Mouse (Mus musculus) heart, embryonic 10.5 days (tissue): ENCODE results near the gene Mrpl10. TPM values are rescaled to one million over a fixed set of nuclear protein-coding genes. Genes with fewer than 3 reads are reported as not detected.

Experiments used
- DNase-seq: peaks from one replicate; pipeline ENCODE4 v3.0.0-alpha.2; 2017; ENCODE audit warnings: low spot score
- H3K27ac ChIP-seq: fragments of 300-500 bp; sonication (generic); 2 replicates; pipeline ENCODE4 v1.5.1; 2016; ENCODE audit warnings: mild to moderate bottlenecking
- H3K27me3 ChIP-seq: fragments of 300-500 bp; sonication (generic); 2 replicates; pipeline ENCODE4 v1.6.1; 2016; ENCODE audit warnings: mild to moderate bottlenecking; ENCODE audit not compliant: poor library complexity, insufficient read depth, severe bottlenecking
- H3K36me3 ChIP-seq: fragments of 300-500 bp; sonication (generic); 2 replicates; pipeline ENCODE4 v1.6.1; 2016; ENCODE audit warnings: mild to moderate bottlenecking, moderate library complexity
- H3K4me1 ChIP-seq: fragments of 300-500 bp; sonication (generic); 2 replicates; pipeline ENCODE4 v1.6.1; 2016; ENCODE audit warnings: mild to moderate bottlenecking
- H3K4me3 ChIP-seq: fragments of 300-500 bp; sonication (generic); 2 replicates; pipeline ENCODE4 v1.5.1; 2016; ENCODE audit warnings: mild to moderate bottlenecking, moderate library complexity
- H3K9me3 ChIP-seq: fragments of 300-500 bp; sonication (generic); 2 replicates; pipeline ENCODE4 v1.6.1; 2016; ENCODE audit warnings: mild to moderate bottlenecking, moderate library complexity
- WGBS: fragments of 180-500 bp; shearing (Covaris S2); methylation state at CpG from one replicate; pipeline ENCODE4 v1.1.7; 2016; 5-methylcytosine and 5-hydroxymethylcytosine counted together
- polyA plus RNA-seq: library from polyadenylated mRNA; unstranded; fragments of >200 nt; fragmentation: Nextera tagmentation; extraction: Ambion mirVana; gene quantifications from 2 replicates; pipeline ENCODE4 v1.2.1, GENCODE M21; 2016

Gene Mrpl10
- polyA plus RNA-seq, 1 experiment from 2014 or later = 93.1 TPM

- H3K4me1 ChIP-seq = peaks cover 41% of the 10 kb centered on the region
- DNase-seq = peak; percentile 70
- H3K4me3 ChIP-seq = peak overlapping the region; percentile 54
- peaks cover 99% of the 10 kb centered on the region for H3K27me3 ChIP-seq
- WGBS = under 1% methylated on average over 36 of the region's 36 CpGs
- no peak overlapping the region for H3K27ac ChIP-seq
- H3K36me3 ChIP-seq = 0 out of 2 replicates have a peak, but pooled peaks cover 3% of the 10 kb centered on the region
- no peaks in the 10 kb centered on the region for H3K9me3 ChIP-seq
These were observed 23.4 kb upstream of the Mrpl10 start for GRCm38 (mm10) chr11:97017696-97018582.

DNA sequence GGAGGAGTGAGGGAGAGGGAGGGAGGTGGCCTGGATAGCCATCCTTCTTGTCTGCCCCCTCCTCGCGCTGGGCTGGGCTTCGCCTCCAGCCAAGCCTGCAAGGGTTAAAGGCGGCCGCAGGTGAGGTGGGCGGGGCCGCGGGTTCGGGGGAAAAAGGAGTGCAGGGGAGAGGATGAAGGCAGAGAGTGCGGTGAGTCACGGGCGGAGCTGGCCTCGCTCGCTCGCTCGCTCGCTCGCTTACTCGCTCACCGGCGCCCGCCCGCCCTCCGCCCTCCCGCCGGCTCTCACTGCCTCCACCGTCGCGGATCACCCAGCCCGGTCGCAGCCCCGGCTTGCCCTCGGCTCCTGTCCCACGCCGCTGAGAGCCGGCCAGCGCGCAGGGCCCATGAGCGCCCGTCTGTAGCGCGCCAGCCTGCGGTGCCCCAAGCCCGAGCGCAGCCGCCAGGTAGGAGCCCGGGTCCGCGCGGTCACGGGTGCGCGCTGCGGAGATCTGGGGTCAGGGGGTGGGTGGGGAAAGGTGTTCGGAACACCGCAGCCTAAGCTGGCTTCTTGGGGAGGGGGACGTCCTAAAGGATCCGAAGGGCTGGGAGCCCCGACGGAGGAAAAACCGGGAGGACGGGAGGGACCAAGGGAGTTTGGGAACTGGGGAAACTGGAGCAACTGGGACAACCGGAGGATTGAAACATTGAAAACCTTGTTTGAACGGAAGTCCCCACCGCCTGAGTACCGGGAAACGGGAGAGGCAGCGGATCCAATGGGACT, 22.6 kb upstream of the Mrpl10 start:
- Histone ChIP-seq H3K36me3 (0 out of 2 replicates have a peak, but pooled peaks cover 3% of the 10 kb centered on the region), H3K27ac (0 out of 2 replicates have a peak overlapping the region, but pooled peaks have one; percentile 36), H3K4me3 (peak overlapping the region; percentile 54), H3K27me3 (peaks cover 99% of the 10 kb centered on the region), H3K4me1 (peaks cover 36% of the 10 kb centered on the region), H3K9me3 (no peaks in the 10 kb centered on the region)
- no peak for DNase-seq
- WGBS = under 1% methylated on average over 58 of the region's 68 CpGs

GRCm38 (mm10) chr11:97019345-97019708, 22.0 kb upstream of the Mrpl10 start:
- Histone ChIP-seq H3K27ac (no peak overlapping the region), H3K36me3 (0 out of 2 replicates have a peak, but pooled peaks cover 3% of the 10 kb centered on the region), H3K27me3 (peaks cover 99% of the 10 kb centered on the region), H3K4me1 (peaks cover 36% of the 10 kb centered on the region), H3K9me3 (no peaks in the 10 kb centered on the region), H3K4me3 (peak overlapping the region; percentile 54)
- under 1% methylated on average over 13 of the region's 13 CpGs for WGBS
- DNase-seq = no peak

DNA sequence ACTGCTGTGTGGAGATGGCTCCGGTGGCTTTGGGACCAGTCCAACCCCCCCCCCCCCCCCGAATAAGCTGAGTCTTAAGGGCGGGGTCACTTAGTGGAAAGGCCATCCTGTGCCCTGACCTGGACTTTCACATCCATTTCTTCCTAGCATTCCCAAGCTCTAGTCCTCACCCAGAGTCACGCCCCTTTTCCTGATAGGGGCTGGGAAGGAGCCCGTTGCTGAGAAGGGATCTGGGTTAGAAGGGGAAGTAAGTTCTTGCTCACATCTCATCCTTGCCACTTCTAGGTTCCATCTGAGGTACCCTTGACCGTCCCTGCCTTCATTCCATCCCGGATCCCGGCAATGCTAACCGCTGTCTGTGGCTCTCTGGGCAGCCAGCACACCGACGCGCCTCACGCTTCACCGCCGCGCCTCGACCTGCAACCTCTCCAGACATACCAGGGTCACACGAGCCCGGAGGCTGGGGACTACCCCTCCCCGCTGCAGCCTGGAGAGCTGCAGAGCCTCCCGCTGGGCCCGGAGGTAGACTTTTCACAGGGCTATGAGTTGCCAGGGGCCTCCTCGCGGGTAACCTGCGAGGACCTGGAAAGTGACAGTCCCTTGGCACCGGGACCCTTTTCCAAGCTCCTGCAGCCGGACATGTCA, 20.1 kb upstream of the Mrpl10 start:
- Histone ChIP-seq H3K9me3 (no peaks in the 10 kb centered on the region), H3K4me3 (peak overlapping the region; percentile 60), H3K27ac (no peak overlapping the region), H3K36me3 (0 out of 2 replicates have a peak, but pooled peaks cover 3% of the 10 kb centered on the region), H3K27me3 (peaks cover 93% of the 10 kb centered on the region), H3K4me1 (peaks cover 51% of the 10 kb centered on the region)
- no peak for DNase-seq
- WGBS = 2% methylated on average over 27 of the region's 27 CpGs

- no peaks in the 10 kb centered on the region for H3K9me3 ChIP-seq
- DNase-seq = no peak
- peak overlapping the region; percentile 65 for H3K27ac ChIP-seq
- H3K4me1 ChIP-seq = peaks cover 51% of the 10 kb centered on the region
- under 1% methylated on average over 50 of the region's 50 CpGs for WGBS
- peaks cover 85% of the 10 kb centered on the region for H3K27me3 ChIP-seq
- H3K4me3 ChIP-seq = peak overlapping the region; percentile 60
- 0 out of 2 replicates have a peak, but pooled peaks cover 3% of the 10 kb centered on the region for H3K36me3 ChIP-seq
These were observed 19.4 kb upstream of the Mrpl10 start for GRCm38 (mm10) chr11:97021873-97022484.

DNA sequence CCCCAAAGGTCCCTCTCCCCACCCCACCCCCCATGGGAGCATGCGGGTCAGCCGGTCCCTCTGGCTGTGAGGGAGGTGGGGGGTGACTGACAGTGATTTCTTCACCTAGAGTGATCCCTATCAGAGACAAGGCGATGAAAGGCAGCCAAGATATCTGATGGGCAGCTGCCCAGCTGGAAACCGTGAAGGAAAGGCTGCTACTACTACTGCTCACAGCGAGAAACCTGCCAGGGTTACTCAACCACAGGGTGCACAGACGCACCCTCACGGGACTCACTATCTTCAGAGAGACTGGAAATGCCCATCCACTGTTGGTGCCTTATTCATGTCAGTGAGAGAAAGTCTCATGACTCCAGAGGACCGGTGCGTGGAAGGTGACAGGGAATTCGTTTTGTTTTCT, 16.4 kb upstream of the Mrpl10 start:
- no peak for DNase-seq
- 7% methylated on average over 10 of the region's 10 CpGs for WGBS
- no peaks in the 10 kb centered on the region for H3K36me3 ChIP-seq
- no peaks in the 10 kb centered on the region for H3K9me3 ChIP-seq
- H3K4me3 ChIP-seq = no peak overlapping the region
- peaks cover 55% of the 10 kb centered on the region for H3K27me3 ChIP-seq
- peaks cover 33% of the 10 kb centered on the region for H3K4me1 ChIP-seq
- H3K27ac ChIP-seq = 0 out of 2 replicates have a peak overlapping the region, but pooled peaks have one; percentile 3

DNA sequence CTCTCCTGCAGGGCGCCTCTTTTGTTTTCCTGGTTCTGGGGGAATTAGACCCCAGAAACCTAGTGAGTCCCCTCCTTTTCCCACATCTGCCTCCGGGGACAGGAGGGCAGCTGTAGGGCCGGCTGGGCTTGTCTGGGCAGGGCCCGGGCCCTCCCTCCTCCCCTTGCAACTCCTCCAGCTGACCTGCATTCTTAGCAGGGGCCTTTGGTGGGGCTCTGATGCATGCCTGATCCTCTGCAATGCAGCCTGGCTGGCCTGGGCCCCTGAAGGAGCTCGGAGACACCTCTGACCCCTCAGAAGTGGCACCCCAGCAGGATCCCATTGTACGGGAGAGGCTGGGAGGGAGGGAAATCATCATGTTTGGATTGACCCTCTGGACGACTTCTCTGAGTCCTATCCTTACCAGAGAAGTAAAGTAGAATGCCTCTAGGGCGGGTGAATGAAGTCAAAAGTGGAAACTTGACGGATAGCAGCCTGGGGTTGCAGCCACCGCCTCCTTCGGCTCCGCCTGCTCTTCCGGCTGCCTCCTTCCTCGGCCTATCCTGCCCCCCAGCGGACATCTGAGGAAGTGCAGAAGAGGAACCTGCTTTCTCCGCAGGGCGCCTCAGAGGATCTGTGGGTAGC, 15.5 kb upstream of the Mrpl10 start:
- Histone ChIP-seq H3K4me3 (peak overlapping the region; percentile 50), H3K4me1 (peaks cover 41% of the 10 kb centered on the region), H3K36me3 (no peaks in the 10 kb centered on the region), H3K9me3 (no peaks in the 10 kb centered on the region), H3K27ac (peak overlapping the region; percentile 82), H3K27me3 (peaks cover 47% of the 10 kb centered on the region)
- peak; percentile 94 for DNase-seq
- WGBS = 2% methylated on average over 17 of the region's 17 CpGs

DNA sequence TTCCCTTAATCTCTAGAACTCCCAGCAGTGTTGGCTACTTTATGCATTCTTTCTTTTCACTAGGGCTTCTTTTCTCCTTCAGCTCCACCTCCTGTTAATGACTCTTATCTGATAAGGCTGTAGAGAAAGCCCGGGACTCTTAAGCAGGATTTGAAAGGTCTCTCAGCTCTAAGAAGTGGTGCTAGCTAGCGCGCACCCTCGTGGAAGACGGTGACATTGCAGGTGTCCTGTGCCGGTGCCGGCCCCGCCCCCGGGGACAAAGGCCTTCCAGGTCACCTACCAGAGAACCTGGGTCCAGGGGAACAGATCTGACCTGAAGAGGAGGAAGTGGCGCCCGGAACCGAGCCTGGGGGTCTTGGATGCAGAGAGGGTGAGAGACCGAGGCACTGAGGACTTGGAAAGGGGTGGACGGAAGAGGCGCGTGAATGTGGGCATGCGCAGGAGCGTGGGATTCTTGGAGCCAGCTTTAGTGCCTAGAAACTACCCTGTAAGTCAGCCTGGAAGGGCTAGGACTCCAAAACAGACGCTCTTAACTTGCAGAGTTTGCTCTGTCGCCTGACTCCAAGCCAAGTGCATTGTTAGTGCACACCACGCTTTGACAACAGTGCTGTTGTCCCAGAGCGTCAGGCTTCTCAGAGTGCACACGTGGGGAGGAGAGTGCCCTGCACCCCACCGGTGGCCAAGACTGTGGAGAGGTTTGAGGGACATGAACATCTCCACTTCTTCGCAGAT, 11.5 kb upstream of the Mrpl10 start, which contains the start of gene Scrn2:
Scrn2 (plus strand) TSS at position 253 of the 732 bp plus-strand sequence.
- DNase-seq = peak; percentile 94
- Histone ChIP-seq H3K4me1 (peaks cover 34% of the 10 kb centered on the region), H3K36me3 (peaks cover 21% of the 10 kb centered on the region), H3K27ac (peak within 1 kb of the TSS; percentile 89), H3K27me3 (peaks cover 18% of the 10 kb centered on the region), H3K4me3 (peak within 1 kb of the TSS; percentile 76), H3K9me3 (no peaks in the 10 kb centered on the region)
- WGBS = 3% methylated on average over 25 of the region's 25 CpGs

DNA sequence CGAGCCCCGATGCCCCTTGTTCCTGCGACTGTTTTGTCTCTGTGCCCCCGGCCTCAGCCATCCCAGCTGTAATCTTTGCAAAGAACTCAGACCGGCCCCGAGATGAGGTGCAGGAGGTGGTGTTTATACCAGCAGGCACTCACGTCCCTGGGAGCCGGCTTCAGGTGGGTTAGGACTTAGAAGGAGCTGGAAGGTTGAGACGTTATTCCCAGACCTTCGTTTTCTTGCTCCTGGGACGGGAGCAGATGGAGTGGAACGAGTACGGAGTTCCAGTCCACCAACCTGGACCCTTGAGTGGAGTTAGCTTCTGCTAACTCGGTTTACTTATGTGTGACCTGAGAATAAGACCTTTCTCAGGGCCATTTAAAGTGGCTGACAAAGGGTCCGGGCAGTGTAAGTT, 10.9 kb upstream of the Mrpl10 start:
- H3K9me3 ChIP-seq = no peaks in the 10 kb centered on the region
- peak overlapping the region; percentile 89 for H3K27ac ChIP-seq
- H3K4me1 ChIP-seq = peaks cover 28% of the 10 kb centered on the region
- H3K27me3 ChIP-seq = peaks cover 16% of the 10 kb centered on the region; the same call in 1 of the 2 replicates
- 28% methylated on average over 15 of the region's 15 CpGs for WGBS
- peaks cover 21% of the 10 kb centered on the region for H3K36me3 ChIP-seq
- peak overlapping the region; percentile 76 for H3K4me3 ChIP-seq
- DNase-seq = no peak

DNA sequence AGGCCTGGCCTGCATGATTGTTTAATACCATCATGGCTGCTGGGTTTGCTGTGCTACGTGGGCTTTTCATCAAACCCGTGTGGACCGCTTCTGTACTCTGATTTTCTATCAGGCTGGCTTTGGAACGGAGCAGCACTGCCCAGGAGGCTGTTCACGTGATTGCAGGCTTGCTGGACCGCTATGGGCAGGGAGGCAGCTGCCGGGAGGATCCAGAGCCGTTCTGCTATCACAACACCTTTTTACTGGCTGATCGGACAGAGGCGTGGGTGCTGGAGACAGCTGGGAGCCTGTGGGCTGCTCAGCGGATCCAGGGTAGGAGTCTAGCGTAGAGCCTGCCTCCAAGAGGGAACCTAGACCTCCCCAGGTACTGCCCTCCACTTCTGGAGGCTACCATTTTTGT, 9.4 kb upstream of the Mrpl10 start:
- WGBS = 65% methylated on average over 12 of the region's 12 CpGs
- Histone ChIP-seq H3K27ac (no peak overlapping the region; the same call in 1 of the 2 replicates), H3K36me3 (peaks cover 21% of the 10 kb centered on the region), H3K9me3 (no peaks in the 10 kb centered on the region), H3K4me1 (peaks cover 20% of the 10 kb centered on the region), H3K27me3 (0 out of 2 replicates have a peak, but pooled peaks cover 20% of the 10 kb centered on the region), H3K4me3 (no peak overlapping the region)
- DNase-seq = no peak

GRCm38 (mm10) chr11:97032499-97032898, 8.9 kb upstream of the Mrpl10 start:
- WGBS = 89% methylated on average over 4 of the region's 4 CpGs
- Histone ChIP-seq H3K27ac (no peak overlapping the region), H3K9me3 (no peaks in the 10 kb centered on the region), H3K36me3 (peaks cover 21% of the 10 kb centered on the region), H3K4me3 (no peak overlapping the region), H3K27me3 (0 out of 2 replicates have a peak, but pooled peaks cover 20% of the 10 kb centered on the region), H3K4me1 (peaks cover 20% of the 10 kb centered on the region)
- DNase-seq = no peak
